Mouse (Mus musculus): ENCODE measurements around the gene Nmi. TPM values are rescaled to one million over a fixed set of nuclear protein-coding genes. Genes with fewer than 3 reads are reported as not detected.

Gene Nmi
- polyA plus RNA-seq, 1 experiment = 1.3 TPM

GRCm38 (mm10) chr2:51912740-51913139, 60.6 kb downstream of the Nmi start:
- H3K4me3 ChIP-seq (ENCODE audit: insufficient read depth, poor library complexity, severe bottlenecking) = no peak overlapping the region
- no peak for TF ChIP-seq CEBPB (IDR thresholded peaks at IDR 0.05; ENCODE audit: low read depth)
- no peak for TF ChIP-seq MAX (IDR thresholded peaks at IDR 0.05)
- TF ChIP-seq USF1 (IDR thresholded peaks at IDR 0.05; ENCODE audit: low read depth) = no peak
- no peak for TF ChIP-seq MYOD1 (IDR thresholded peaks at IDR 0.05; ENCODE audit: control insufficient read depth, insufficient read length, low read depth)
- TF ChIP-seq MYOG (IDR thresholded peaks at IDR 0.05; ENCODE audit: control insufficient read depth, extremely low read depth, insufficient read length) = no peak
- no peak for TF ChIP-seq CTCF (IDR thresholded peaks at IDR 0.05; ENCODE audit: control insufficient read depth, insufficient read depth, insufficient read length)
- TF ChIP-seq FOSL1 (IDR thresholded peaks at IDR 0.05; ENCODE audit: insufficient read depth, low read length, poor library complexity, severe bottlenecking) = no peak
- no peaks in the 10 kb centered on the region for H3K79me2 ChIP-seq (ENCODE audit: control insufficient read depth, insufficient read depth)
- H3ac ChIP-seq (ENCODE audit: control insufficient read depth, insufficient read length, low read depth) = no peak overlapping the region
- no peaks in the 10 kb centered on the region for H3K36me3 ChIP-seq (ENCODE audit: control insufficient read depth, insufficient read depth)
- H3K79me3 ChIP-seq (ENCODE audit: low read depth) = no peaks in the 10 kb centered on the region
- H3K27me3 ChIP-seq (ENCODE audit: control insufficient read depth, insufficient read depth, insufficient read length) = no peaks in the 10 kb centered on the region

GRCm38 (mm10) chr2:51911864-51912263, 61.4 kb downstream of the Nmi start:
- no peaks in the 10 kb centered on the region for H3K36me3 ChIP-seq (ENCODE audit: control insufficient read depth, insufficient read depth)
- no peaks in the 10 kb centered on the region for H3K79me3 ChIP-seq (ENCODE audit: low read depth)
- H3K79me2 ChIP-seq (ENCODE audit: control insufficient read depth, insufficient read depth) = no peaks in the 10 kb centered on the region
- no peaks in the 10 kb centered on the region for H3K27me3 ChIP-seq (ENCODE audit: control insufficient read depth, insufficient read depth, insufficient read length)
- H3K4me3 ChIP-seq (ENCODE audit: insufficient read depth, poor library complexity, severe bottlenecking) = no peak overlapping the region
- TF ChIP-seq CEBPB (IDR thresholded peaks at IDR 0.05; ENCODE audit: low read depth) (no peak), MAX (IDR thresholded peaks at IDR 0.05) (no peak), FOSL1 (IDR thresholded peaks at IDR 0.05; ENCODE audit: insufficient read depth, low read length, poor library complexity, severe bottlenecking) (no peak), CTCF (IDR thresholded peaks at IDR 0.05; ENCODE audit: control insufficient read depth, insufficient read depth, insufficient read length) (no peak), MYOG (IDR thresholded peaks at IDR 0.05; ENCODE audit: control insufficient read depth, extremely low read depth, insufficient read length) (no peak), MYOD1 (IDR thresholded peaks at IDR 0.05; ENCODE audit: control insufficient read depth, insufficient read length, low read depth) (no peak), USF1 (IDR thresholded peaks at IDR 0.05; ENCODE audit: low read depth) (no peak)
- no peak overlapping the region for H3ac ChIP-seq (ENCODE audit: control insufficient read depth, insufficient read length, low read depth)

- TF ChIP-seq CEBPB (IDR thresholded peaks at IDR 0.05; ENCODE audit: low read depth) (no peak), CTCF (IDR thresholded peaks at IDR 0.05; ENCODE audit: control insufficient read depth, insufficient read depth, insufficient read length) (no peak), FOSL1 (IDR thresholded peaks at IDR 0.05; ENCODE audit: insufficient read depth, low read length, poor library complexity, severe bottlenecking) (no peak), MYOD1 (IDR thresholded peaks at IDR 0.05; ENCODE audit: control insufficient read depth, insufficient read length, low read depth) (no peak), MYOG (IDR thresholded peaks at IDR 0.05; ENCODE audit: control insufficient read depth, extremely low read depth, insufficient read length) (no peak), MAX (IDR thresholded peaks at IDR 0.05) (no peak), USF1 (IDR thresholded peaks at IDR 0.05; ENCODE audit: low read depth) (no peak)
- no peaks in the 10 kb centered on the region for H3K27me3 ChIP-seq (ENCODE audit: control insufficient read depth, insufficient read depth, insufficient read length)
- H3K36me3 ChIP-seq (ENCODE audit: control insufficient read depth, insufficient read depth) = no peaks in the 10 kb centered on the region
- H3K79me3 ChIP-seq (ENCODE audit: low read depth) = no peaks in the 10 kb centered on the region
- H3ac ChIP-seq (ENCODE audit: control insufficient read depth, insufficient read length, low read depth) = no peak overlapping the region
- no peaks in the 10 kb centered on the region for H3K79me2 ChIP-seq (ENCODE audit: control insufficient read depth, insufficient read depth)
- no peak overlapping the region for H3K4me3 ChIP-seq (ENCODE audit: insufficient read depth, poor library complexity, severe bottlenecking)
These were observed 65.7 kb downstream of the Nmi start for GRCm38 (mm10) chr2:51907538-51908110.

- H3K79me3 ChIP-seq (ENCODE audit: low read depth) = no peaks in the 10 kb centered on the region
- no peaks in the 10 kb centered on the region for H3K79me2 ChIP-seq (ENCODE audit: control insufficient read depth, insufficient read depth)
- H3K4me3 ChIP-seq (ENCODE audit: insufficient read depth, poor library complexity, severe bottlenecking) = no peak overlapping the region
- H3K36me3 ChIP-seq (ENCODE audit: control insufficient read depth, insufficient read depth) = no peaks in the 10 kb centered on the region
- no peak overlapping the region for H3ac ChIP-seq (ENCODE audit: control insufficient read depth, insufficient read length, low read depth)
- TF ChIP-seq CTCF (IDR thresholded peaks at IDR 0.05; ENCODE audit: control insufficient read depth, insufficient read depth, insufficient read length) = no peak
- TF ChIP-seq MYOG (IDR thresholded peaks at IDR 0.05; ENCODE audit: control insufficient read depth, extremely low read depth, insufficient read length) = no peak
- no peak for TF ChIP-seq USF1 (IDR thresholded peaks at IDR 0.05; ENCODE audit: low read depth)
- TF ChIP-seq MYOD1 (IDR thresholded peaks at IDR 0.05; ENCODE audit: control insufficient read depth, insufficient read length, low read depth) = no peak
- TF ChIP-seq CEBPB (IDR thresholded peaks at IDR 0.05; ENCODE audit: low read depth) = no peak
- TF ChIP-seq MAX (IDR thresholded peaks at IDR 0.05) = no peak
- TF ChIP-seq FOSL1 (IDR thresholded peaks at IDR 0.05; ENCODE audit: insufficient read depth, low read length, poor library complexity, severe bottlenecking) = no peak
- no peaks in the 10 kb centered on the region for H3K27me3 ChIP-seq (ENCODE audit: control insufficient read depth, insufficient read depth, insufficient read length)
These were observed 67.7 kb downstream of the Nmi start for GRCm38 (mm10) chr2:51905637-51906036.

Other genes with a start within 250 kb of the Nmi start
- 0.98 TPM for gene Rbm43, start 38.3 kb downstream of the Nmi start, polyA plus RNA-seq (2012; fragmentation: generic; extraction: Trizol)
- 0.04 TPM for gene Tnfaip6, start 64.5 kb upstream of the Nmi start, polyA plus RNA-seq (2012; fragmentation: generic; extraction: Trizol)
- 2.9 TPM for gene Rif1, start 99.3 kb upstream of the Nmi start, polyA plus RNA-seq (2012; fragmentation: generic; extraction: Trizol)

Measured in C2C12 (cell line).